Mouse (Mus musculus) C2C12 (cell line): ENCODE data around the gene Car9.

Source experiments
- CEBPB ChIP-seq: IDR thresholded peaks from one replicate; pipeline ENCODE4 v1.6.1; 2011; ENCODE audit warnings: low read depth, mild to moderate bottlenecking, control low read depth, moderate library complexity
- CTCF ChIP-seq: IDR thresholded peaks from one replicate; pipeline ENCODE4 v1.5.1; 2011; ENCODE audit not compliant: control insufficient read depth, insufficient read depth, insufficient read length
- USF1 ChIP-seq: IDR thresholded peaks from one replicate; pipeline ENCODE4 v1.6.1; 2011; ENCODE audit warnings: low read depth, mild to moderate bottlenecking, control low read depth, moderate library complexity

DNA sequence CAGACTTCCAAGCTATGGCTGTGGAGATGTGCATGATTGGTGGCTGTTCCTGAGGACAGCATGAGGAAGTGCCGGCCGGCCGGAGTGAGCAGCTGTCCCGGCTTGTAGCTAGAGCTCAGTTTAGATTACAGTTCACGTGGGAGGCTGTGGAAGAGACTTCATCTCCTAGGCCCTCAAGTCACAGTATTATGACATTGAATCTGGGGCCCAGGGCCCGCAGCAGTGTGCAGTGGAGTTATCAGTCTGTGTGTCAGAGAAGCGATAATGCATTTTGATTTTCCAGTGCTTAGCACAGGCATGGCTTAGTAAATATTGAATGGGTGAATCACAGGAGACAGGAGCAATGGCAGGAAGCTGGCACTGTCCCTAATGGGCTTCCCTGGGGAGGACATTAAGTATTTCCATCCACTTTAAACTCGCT lies 23.3 kb downstream of the Car9 start:
- TF ChIP-seq CTCF (no peak), USF1 (no peak), CEBPB (no peak)
